In the genomic region with DNA sequence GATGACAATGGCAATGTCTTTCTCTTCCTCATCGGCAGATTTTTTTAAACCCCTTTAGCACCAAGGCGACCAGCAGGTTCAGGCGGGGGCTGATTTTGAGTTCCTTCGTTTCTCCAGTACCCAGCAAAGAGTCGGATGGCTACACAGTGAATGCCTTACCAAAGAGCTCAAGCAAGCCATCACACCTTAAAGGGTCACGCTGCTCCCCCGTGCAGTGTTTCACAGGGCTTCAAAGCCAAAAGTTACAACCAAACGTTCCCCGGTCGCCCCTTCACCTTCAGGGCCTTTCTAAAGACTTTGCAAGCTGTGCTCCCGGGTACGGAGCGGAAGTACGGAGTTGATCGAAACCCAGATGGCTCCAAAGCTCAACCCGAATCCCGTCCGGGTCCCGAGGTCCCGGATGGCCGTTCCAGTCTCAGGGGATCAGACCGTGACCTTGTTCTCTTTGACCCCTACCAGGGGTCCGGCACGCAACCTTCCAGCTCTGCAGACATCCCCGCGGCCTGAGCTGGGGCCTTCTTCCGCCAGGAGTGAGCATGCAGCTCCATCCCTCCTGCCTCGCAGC, we compare ENCODE assay signal across 8 mouse cellular contexts. TPM values are rescaled to one million over a fixed set of nuclear protein-coding genes. Genes with fewer than 3 reads are reported as not detected.
A peak's percentile ranks its signal among the peaks of the same experiment; 100 is the strongest.
DNase-seq lines count a peak whose midpoint lies in the region; ATAC-seq and TF ChIP-seq lines count a peak whose summit lies in the region.

No protein-coding gene starts in this region.

- TF ChIP-seq CTCF in E14TG2a.4 (conservative IDR thresholded peaks at IDR 0.05; ENCODE audit: low read length): no peak

- H3K4me3 ChIP-seq in heart, embryonic 12.5 days: peak overlapping the region; percentile 92
- H3K4me3 ChIP-seq in E14TG2a.4 (replicated peaks; ENCODE audit: low read length): peak overlapping the region; percentile 96
- H3K4me3 ChIP-seq in forebrain, embryonic 12.5 days (replicated peaks): peak overlapping the region; percentile 89
- H3K4me3 ChIP-seq in liver, embryonic 12.5 days: peak overlapping the region; percentile 95
- peak overlapping the region; percentile 85 for H3K4me3 ChIP-seq in stomach, embryonic 16.5 days (replicated peaks; ENCODE audit: low read length)

- no peak; the same call in none of the 2 replicates for ATAC-seq in heart, embryonic 12.5 days (ENCODE audit: insufficient number of reproducible peaks, low FRiP score)
- peak; percentile 6 for ATAC-seq in forebrain, embryonic 12.5 days (ENCODE audit: low FRiP score)
- ATAC-seq in liver, embryonic 12.5 days: peak; percentile 44
- ATAC-seq in stomach, embryonic 16.5 days (ENCODE audit: insufficient read depth, low FRiP score): no peak

- H3K27ac ChIP-seq in heart, embryonic 12.5 days (ENCODE audit: poor library complexity, severe bottlenecking): peak overlapping the region; percentile 96
- H3K27ac ChIP-seq in forebrain, embryonic 12.5 days: peak overlapping the region; percentile 87
- peak overlapping the region; percentile 86 for H3K27ac ChIP-seq in liver, embryonic 12.5 days
- H3K27ac ChIP-seq in stomach, embryonic 16.5 days (ENCODE audit: low read length): peak overlapping the region; percentile 85

- intact Hi-C loops in heart, postnatal 14 days (cut with DNase I): no loop called here

- peak overlapping the region; percentile 97 for H3K9ac ChIP-seq in heart, embryonic 12.5 days
- peak overlapping the region; percentile 90 for H3K9ac ChIP-seq in forebrain, embryonic 12.5 days
- peak overlapping the region; percentile 99 for H3K9ac ChIP-seq in liver, embryonic 12.5 days
- H3K9ac ChIP-seq in stomach, embryonic 16.5 days (ENCODE audit: low read length): peak overlapping the region; percentile 100

- no peak for DNase-seq in heart, postnatal 14 days
- DNase-seq in thymus, adult 18-20 months: no peak
- no peak for DNase-seq in adrenal gland, postnatal 4 days (ENCODE audit: low spot score in 2 of 2)

- peaks cover 29% of the 10 kb centered on the region for H3K36me3 ChIP-seq in heart, embryonic 12.5 days
- peaks cover 40% of the 10 kb centered on the region for H3K36me3 ChIP-seq in E14TG2a.4 (ENCODE audit: insufficient read depth, low read length)
- H3K36me3 ChIP-seq in forebrain, embryonic 12.5 days (replicated peaks): 0 out of 2 replicates have a peak, but pooled peaks cover 16% of the 10 kb centered on the region
- peaks cover 44% of the 10 kb centered on the region for H3K36me3 ChIP-seq in liver, embryonic 12.5 days
- H3K36me3 ChIP-seq in stomach, embryonic 16.5 days (ENCODE audit: control insufficient read depth, insufficient read depth, low read length): 0 out of 2 replicates have a peak, but pooled peaks cover 3% of the 10 kb centered on the region

- peak overlapping the region; percentile 78 for H3K4me2 ChIP-seq in heart, embryonic 12.5 days
- peak overlapping the region; percentile 75 for H3K4me2 ChIP-seq in forebrain, embryonic 12.5 days
- peak overlapping the region; percentile 75 for H3K4me2 ChIP-seq in liver, embryonic 12.5 days
- peak overlapping the region; percentile 82 for H3K4me2 ChIP-seq in stomach, embryonic 16.5 days (ENCODE audit: low read depth, low read length)

- H3K27me3 ChIP-seq in heart, embryonic 12.5 days (replicated peaks): no peaks in the 10 kb centered on the region
- H3K27me3 ChIP-seq in E14TG2a.4 (ENCODE audit: insufficient read depth, low read length): no peaks in the 10 kb centered on the region
- no peaks in the 10 kb centered on the region for H3K27me3 ChIP-seq in forebrain, embryonic 12.5 days
- no peaks in the 10 kb centered on the region for H3K27me3 ChIP-seq in liver, embryonic 12.5 days (replicated peaks)
- no peaks in the 10 kb centered on the region for H3K27me3 ChIP-seq in stomach, embryonic 16.5 days (ENCODE audit: control insufficient read depth, insufficient read depth, low read length)

- WGBS in heart, embryonic 12.5 days: under 1% methylated on average over 28 of the region's 28 CpGs
- WGBS in forebrain, embryonic 12.5 days: under 1% methylated on average over 28 of the region's 28 CpGs
- under 1% methylated on average over 28 of the region's 28 CpGs for WGBS in liver, embryonic 12.5 days (ENCODE audit: insufficient replicate concordance)
- WGBS in stomach, embryonic 16.5 days: under 1% methylated on average over 28 of the region's 28 CpGs

- no peaks in the 10 kb centered on the region for H3K9me3 ChIP-seq in heart, embryonic 12.5 days (replicated peaks)
- no peaks in the 10 kb centered on the region for H3K9me3 ChIP-seq in E14TG2a.4 (ENCODE audit: low read length)
- H3K9me3 ChIP-seq in forebrain, embryonic 12.5 days: no peaks in the 10 kb centered on the region
- no peaks in the 10 kb centered on the region for H3K9me3 ChIP-seq in liver, embryonic 12.5 days (replicated peaks)
- no peaks in the 10 kb centered on the region for H3K9me3 ChIP-seq in stomach, embryonic 16.5 days (replicated peaks; ENCODE audit: control insufficient read depth, low read length)

- H3K4me1 ChIP-seq in heart, embryonic 12.5 days (replicated peaks): peaks cover 46% of the 10 kb centered on the region
- peaks cover 77% of the 10 kb centered on the region for H3K4me1 ChIP-seq in E14TG2a.4 (replicated peaks; ENCODE audit: low read depth, low read length)
- H3K4me1 ChIP-seq in forebrain, embryonic 12.5 days: peaks cover 27% of the 10 kb centered on the region
- H3K4me1 ChIP-seq in liver, embryonic 12.5 days: peaks cover 54% of the 10 kb centered on the region
- H3K4me1 ChIP-seq in stomach, embryonic 16.5 days (ENCODE audit: control insufficient read depth, insufficient read depth, low read length): peaks cover 28% of the 10 kb centered on the region

RNA-seq across cellular contexts. Expression of a gene that starts 0.5 kb away (rescaled TPM):
- 1,074 and 1,086 TPM in 2 replicates for polyA plus RNA-seq in heart, embryonic 12.5 days (2016; fragmentation: Nextera tagmentation; extraction: Ambion mirVana)
- total RNA-seq in heart, postnatal 14 days (2021): 1,000 to 10,000 TPM; 1,309 to 1,324 TPM
- 465 and 477 TPM in 2 replicates for polyA plus RNA-seq in forebrain, embryonic 12.5 days (2016; fragmentation: Nextera tagmentation; extraction: Ambion mirVana)
- 409 and 425 TPM in 2 replicates for polyA plus RNA-seq in liver, embryonic 12.5 days (2016; fragmentation: Nextera tagmentation; extraction: Ambion mirVana)
- polyA plus RNA-seq in stomach, embryonic 16.5 days (2015; fragmentation: Nextera tagmentation; extraction: Ambion mirVana): 595 and 642 TPM in 2 replicates
- 100 to 1,000 TPM; 368 to 376 TPM for total RNA-seq in adrenal gland, postnatal 4 days (2021)

RNA-seq across cellular contexts. Expression of a gene that starts 0.6 kb away (rescaled TPM):
- polyA plus RNA-seq in heart, embryonic 12.5 days (2016; fragmentation: Nextera tagmentation; extraction: Ambion mirVana): 19.1 and 23.2 TPM in 2 replicates
- 1 to 10 TPM; 8.9 to 9.4 TPM for total RNA-seq in heart, postnatal 14 days (2021)
- polyA plus RNA-seq in forebrain, embryonic 12.5 days (2016; fragmentation: Nextera tagmentation; extraction: Ambion mirVana): 44.2 and 44.9 TPM in 2 replicates
- polyA plus RNA-seq in liver, embryonic 12.5 days (2016; fragmentation: Nextera tagmentation; extraction: Ambion mirVana): 23.5 and 24.2 TPM in 2 replicates
- 25.6 and 27.9 TPM in 2 replicates for polyA plus RNA-seq in stomach, embryonic 16.5 days (2015; fragmentation: Nextera tagmentation; extraction: Ambion mirVana)
- 10 to 100 TPM; 21.2 to 25.5 TPM for total RNA-seq in adrenal gland, postnatal 4 days (2021)

RNA-seq across cellular contexts. Expression of a gene that starts 31.4 kb away (rescaled TPM):
- polyA plus RNA-seq in heart, embryonic 12.5 days (2016; fragmentation: Nextera tagmentation; extraction: Ambion mirVana): 8.9 and 9.4 TPM in 2 replicates
- total RNA-seq in heart, postnatal 14 days (2021): 1 to 10 TPM; 7.3 to 9.5 TPM
- 17.3 and 18.4 TPM in 2 replicates for polyA plus RNA-seq in forebrain, embryonic 12.5 days (2016; fragmentation: Nextera tagmentation; extraction: Ambion mirVana)
- polyA plus RNA-seq in liver, embryonic 12.5 days (2016; fragmentation: Nextera tagmentation; extraction: Ambion mirVana): 10.0 and 10.4 TPM in 2 replicates
- polyA plus RNA-seq in stomach, embryonic 16.5 days (2015; fragmentation: Nextera tagmentation; extraction: Ambion mirVana): 9.8 and 10.2 TPM in 2 replicates
- total RNA-seq in adrenal gland, postnatal 4 days (2021): 10 to 100 TPM; 11.2 to 11.9 TPM

RNA-seq across cellular contexts. Expression of a gene that starts 51.4 kb away (rescaled TPM):
- 0.53 and 4.5 TPM in 2 replicates for polyA plus RNA-seq in heart, embryonic 12.5 days (2016; fragmentation: Nextera tagmentation; extraction: Ambion mirVana)
- total RNA-seq in heart, postnatal 14 days (2021): under 1 TPM; 0.37 to 0.67 TPM
- polyA plus RNA-seq in forebrain, embryonic 12.5 days (2016; fragmentation: Nextera tagmentation; extraction: Ambion mirVana): 0.18 and 0.28 TPM in 2 replicates
- 230 and 235 TPM in 2 replicates for polyA plus RNA-seq in liver, embryonic 12.5 days (2016; fragmentation: Nextera tagmentation; extraction: Ambion mirVana)
- 19.6 and 20.3 TPM in 2 replicates for polyA plus RNA-seq in stomach, embryonic 16.5 days (2015; fragmentation: Nextera tagmentation; extraction: Ambion mirVana)
- 100 to 1,000 TPM in 1 of 2 experiments, 10 to 100 TPM in 1; 12.4 to 193 TPM for total RNA-seq in adrenal gland, postnatal 4 days (2021)

Comparison
In these comparisons a context has a peak if more than half of its experiments do, and no peak if none do; other contexts are left out.
1. ATAC-seq: peak in forebrain, embryonic 12.5 days (single experiment) and liver, embryonic 12.5 days (single experiment); none in heart, embryonic 12.5 days (single experiment) and stomach, embryonic 16.5 days (single experiment).
2. Peak in every context shown above with its lines, with median percentiles within 50 percentile points of each other: H3K27ac ChIP-seq, H3K4me2 ChIP-seq, H3K4me3 ChIP-seq and H3K9ac ChIP-seq.